Mouse (Mus musculus) bone marrow, adult 2 months (tissue): ENCODE measurements around the gene Vmn1r9.
"Not testable (repeated sequence)": the region's sequence is repeated elsewhere in the genome, so short reads cannot be mapped to it uniquely, and the experiment has no call there.

Source experiments
- CTCF ChIP-seq: fragments of 200-500 bp; IDR thresholded peaks from 2 replicates; pipeline ENCODE4 v1.5.1; 2011; ENCODE audit warnings: low read length, control low read depth; ENCODE audit not compliant: control insufficient read depth, insufficient read depth
- POLR2A ChIP-seq: fragments of 200-500 bp; IDR thresholded peaks from 2 replicates; pipeline ENCODE4 v1.6.1; 2011; ENCODE audit warnings: low read depth, mild to moderate bottlenecking, control low read depth, low read length, borderline replicate concordance; ENCODE audit not compliant: control insufficient read depth

DNA sequence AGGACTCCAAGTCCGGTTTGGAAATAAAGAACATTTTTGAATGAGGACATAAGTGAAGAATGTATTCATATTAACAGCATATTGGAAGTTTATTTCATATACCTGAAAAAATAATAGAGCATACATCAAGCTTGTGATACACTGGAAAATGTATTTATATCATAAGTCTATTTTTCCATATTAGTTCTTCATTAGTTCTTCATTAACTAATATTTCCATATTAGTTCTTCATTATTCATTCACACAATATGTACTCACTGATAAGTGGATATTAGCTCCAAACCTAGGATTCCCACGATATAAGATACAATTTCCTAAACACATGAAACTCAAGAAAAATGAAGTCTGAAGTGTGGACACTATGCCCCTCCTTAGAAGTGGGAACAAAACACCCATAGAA, 41.4 kb upstream of the Vmn1r9 start, which contains the start of gene Vmn1r7:
- not testable (repeated sequence) for TF ChIP-seq CTCF, POLR2A
